Mouse (Mus musculus) gastrocnemius, postnatal 14 days (tissue): ENCODE data around the gene Ralbp1. TPM values are rescaled to one million over a fixed set of nuclear protein-coding genes. Genes with fewer than 3 reads are reported as not detected.

Source experiments
- DNase-seq: peaks from one replicate; pipeline ENCODE4 v3.0.0; 2021; ENCODE audit warnings: mixed read lengths
- intact Hi-C: fragments of 180-260 bp; cut with DNase I; formaldehyde crosslinking; loops from one replicate; pipeline ENCODE4 v1.15.1; 2025; ENCODE audit warnings: low total_unique reads
- total RNA-seq, 2 experiments: library from RNA; stranded (reverse); gene quantifications; 2 replicates each; pipeline ENCODE4 v1.2.3; 2021

Gene Ralbp1
- total RNA-seq, 2 experiments from 2014 or later = 25.3 to 25.8 TPM

- intact Hi-C loops = no loop called here
- DNase-seq = no peak
Observed at GRCm38 (mm10) chr17:65903826-65904225, 18.2 kb upstream of the Ralbp1 start.

- intact Hi-C loops = no loop called here
- DNase-seq = no peak
Observed at GRCm38 (mm10) chr17:65903011-65903410, 17.4 kb upstream of the Ralbp1 start.

- intact Hi-C loops = no loop called here
- no peak for DNase-seq
Observed at GRCm38 (mm10) chr17:65902281-65902680, 16.7 kb upstream of the Ralbp1 start.

- intact Hi-C loops = no loop called here
- no peak for DNase-seq
Observed at GRCm38 (mm10) chr17:65896016-65896415, 10.4 kb upstream of the Ralbp1 start.

- intact Hi-C loops = no loop called here
- no peak for DNase-seq
Observed at GRCm38 (mm10) chr17:65889476-65889875, 3.9 kb upstream of the Ralbp1 start.

- no peak for DNase-seq
- intact Hi-C loops = no loop called here
Observed at GRCm38 (mm10) chr17:65886571-65886970, 973 bp upstream of the Ralbp1 start.

- intact Hi-C loops = no loop called here
- DNase-seq = no peak
Observed at GRCm38 (mm10) chr17:65885398-65885696, 251 bp downstream of the Ralbp1 start.

- intact Hi-C loops = loop anchor here (5.0 kb wide), 1 partner anchor 67 kb away; the partner anchor contains the start of gene Twsg1
- DNase-seq = peak; percentile 100
Observed at GRCm38 (mm10) chr17:65884691-65885397, 754 bp downstream of the Ralbp1 start.

GRCm38 (mm10) chr17:65884061-65884669, 1.4 kb downstream of the Ralbp1 start:
- intact Hi-C loops = loop anchor here (5.0 kb wide), 1 partner anchor 68 kb away; the partner anchor contains the start of gene Twsg1
- DNase-seq = peak; percentile 51

- intact Hi-C loops = no loop called here
- DNase-seq = no peak
Observed at GRCm38 (mm10) chr17:65877026-65877425, 8.6 kb downstream of the Ralbp1 start.

GRCm38 (mm10) chr17:65873834-65874233, 11.8 kb downstream of the Ralbp1 start:
- DNase-seq = no peak
- intact Hi-C loops = no loop called here

- no peak for DNase-seq
- intact Hi-C loops = no loop called here
Observed at GRCm38 (mm10) chr17:65873156-65873555, 12.4 kb downstream of the Ralbp1 start.

- DNase-seq = peak; percentile 22
- intact Hi-C loops = no loop called here
Observed at GRCm38 (mm10) chr17:65872652-65873051, 12.9 kb downstream of the Ralbp1 start.

- intact Hi-C loops = no loop called here
- DNase-seq = no peak
Observed at GRCm38 (mm10) chr17:65872051-65872450, 13.5 kb downstream of the Ralbp1 start.

GRCm38 (mm10) chr17:65871641-65872041, 14.0 kb downstream of the Ralbp1 start:
- no peak for DNase-seq
- intact Hi-C loops = no loop called here

GRCm38 (mm10) chr17:65870146-65870545, 15.5 kb downstream of the Ralbp1 start:
- intact Hi-C loops = no loop called here
- peak; percentile 70 for DNase-seq

GRCm38 (mm10) chr17:65869720-65870119, 15.9 kb downstream of the Ralbp1 start:
- no peak for DNase-seq
- intact Hi-C loops = loop anchor here (5.0 kb wide), 1 partner anchor 238 kb away; no protein-coding TSS in a partner anchor

GRCm38 (mm10) chr17:65867996-65868395, 17.6 kb downstream of the Ralbp1 start:
- intact Hi-C loops = loop anchor here (5.0 kb wide), 1 partner anchor 239 kb away; no protein-coding TSS in a partner anchor
- DNase-seq = no peak

GRCm38 (mm10) chr17:65866201-65866600, 19.4 kb downstream of the Ralbp1 start:
- DNase-seq = no peak
- intact Hi-C loops = loop anchor here (5.0 kb wide), 1 partner anchor 241 kb away; no protein-coding TSS in a partner anchor

GRCm38 (mm10) chr17:65865265-65865664, 20.3 kb downstream of the Ralbp1 start:
- intact Hi-C loops = loop anchor here (5.0 kb wide), 1 partner anchor 242 kb away; no protein-coding TSS in a partner anchor
- DNase-seq = no peak

- DNase-seq = no peak
- intact Hi-C loops = loop anchor here (5.0 kb wide), 1 partner anchor 243 kb away; no protein-coding TSS in a partner anchor
Observed at GRCm38 (mm10) chr17:65864742-65865141, 20.9 kb downstream of the Ralbp1 start.
